Mouse (Mus musculus) heart, embryonic 11.5 days (tissue): ENCODE measurements around the gene H2-Eb1. TPM values are rescaled to one million over a fixed set of nuclear protein-coding genes. Genes with fewer than 3 reads are reported as not detected.
A peak's percentile ranks its signal among the peaks of the same experiment; 100 is the strongest.

Experiments used
- ATAC-seq: fragments of 200-750 bp; cut with Nextera tagmentation; replicated peaks from 2 replicates; pipeline ENCODE4 v1.8.0; 2017; ENCODE audit warnings: moderate library complexity; ENCODE audit not compliant: insufficient number of reproducible peaks, low FRiP score, low TSS enrichment
- H3K27ac ChIP-seq: fragments of 300-500 bp; sonication (generic); 2 replicates; pipeline ENCODE4 v1.5.1; 2014; ENCODE audit warnings: mild to moderate bottlenecking, low read depth, low read length
- H3K27me3 ChIP-seq: fragments of 300-500 bp; sonication (generic); 2 replicates; pipeline ENCODE4 v1.6.1; 2014; ENCODE audit warnings: mild to moderate bottlenecking, low read length, mixed read lengths; ENCODE audit not compliant: control insufficient read depth, insufficient read depth
- H3K36me3 ChIP-seq: fragments of 300-500 bp; sonication (generic); 2 replicates; pipeline ENCODE4 v1.6.1; 2014; ENCODE audit warnings: mild to moderate bottlenecking, low read length, moderate library complexity, mixed read lengths; ENCODE audit not compliant: control insufficient read depth, insufficient read depth
- H3K4me1 ChIP-seq: fragments of 300-500 bp; sonication (generic); 2 replicates; pipeline ENCODE4 v1.6.1; 2014; ENCODE audit warnings: low read length; ENCODE audit not compliant: control insufficient read depth, insufficient read depth
- H3K4me2 ChIP-seq: fragments of 300-500 bp; sonication (generic); 2 replicates; pipeline ENCODE4 v1.6.1; 2014; ENCODE audit warnings: mild to moderate bottlenecking, moderate library complexity
- H3K4me3 ChIP-seq: fragments of 300-500 bp; sonication (generic); 2 replicates; pipeline ENCODE4 v1.5.1; 2014; ENCODE audit warnings: low read depth, low read length
- H3K9ac ChIP-seq: fragments of 300-500 bp; sonication (generic); 2 replicates; pipeline ENCODE4 v1.6.1; 2014; ENCODE audit warnings: mild to moderate bottlenecking, low read depth, low read length, moderate library complexity
- H3K9me3 ChIP-seq: fragments of 300-500 bp; sonication (generic); replicated peaks from 2 replicates; pipeline ENCODE4 v1.6.1; 2016; ENCODE audit warnings: low read length; ENCODE audit not compliant: control insufficient read depth
- WGBS: fragments of 180-500 bp; shearing (Covaris S2); extraction: QIAGEN DNeasy Blood & Tissue Kit; methylation state at CpG from one replicate; pipeline ENCODE4 v1.1.7; 2014; ENCODE audit not compliant: insufficient replicate concordance; 5-methylcytosine and 5-hydroxymethylcytosine counted together
- polyA plus RNA-seq: library from polyadenylated mRNA; unstranded; fragments of >200 nt; fragmentation: Nextera tagmentation; extraction: Ambion mirVana; gene quantifications from 2 replicates; pipeline ENCODE4 v1.2.1, GENCODE M21; 2014

Gene H2-Eb1
- polyA plus RNA-seq: 1.5 and 2.3 TPM in 2 replicates

- Histone ChIP-seq H3K4me1 (0 out of 2 replicates have a peak, but pooled peaks cover 2% of the 10 kb centered on the region), H3K4me2 (no peak within 1 kb of the TSS), H3K9me3 (no peaks in the 10 kb centered on the region), H3K27ac (no peak within 1 kb of the TSS), H3K36me3 (no peaks in the 10 kb centered on the region), H3K4me3 (no peak within 1 kb of the TSS), H3K27me3 (0 out of 2 replicates have a peak, but pooled peaks cover 3% of the 10 kb centered on the region), H3K9ac (no peak within 1 kb of the TSS)
- no peak for ATAC-seq
Observed at GRCm38 (mm10) chr17:34305380-34306030, at the start of gene H2-Eb1. Gene H2-Eb1 (plus strand): TSS chr17:34305867.

GRCm38 (mm10) chr17:34256501-34256900 is 49.2 kb upstream of the H2-Eb1 start:
- H3K9ac ChIP-seq: no peak overlapping the region
- no peak for ATAC-seq
- H3K4me3 ChIP-seq: no peak overlapping the region
- H3K4me1 ChIP-seq: no peaks in the 10 kb centered on the region; the same call in 1 of the 2 replicates
- 69% methylated on average over 5 of the region's 5 CpGs for WGBS
- no peaks in the 10 kb centered on the region for H3K36me3 ChIP-seq
- H3K9me3 ChIP-seq: no peaks in the 10 kb centered on the region
- H3K27me3 ChIP-seq: peaks cover 12% of the 10 kb centered on the region; the same call in 1 of the 2 replicates
- no peak overlapping the region for H3K27ac ChIP-seq
- H3K4me2 ChIP-seq: no peak overlapping the region

GRCm38 (mm10) chr17:34257594-34258375 is 47.9 kb upstream of the H2-Eb1 start, which contains the start of gene H2-Ab1:
Gene H2-Ab1 (plus strand): TSS chr17:34257689.
- 67% methylated on average over 11 of the region's 11 CpGs for WGBS

GRCm38 (mm10) chr17:34260551-34260950 is 45.1 kb upstream of the H2-Eb1 start:
- 68% methylated on average over 5 of the region's 5 CpGs for WGBS
- H3K36me3 ChIP-seq: no peaks in the 10 kb centered on the region
- no peak for ATAC-seq
- H3K4me1 ChIP-seq: no peaks in the 10 kb centered on the region; the same call in 1 of the 2 replicates
- H3K4me2 ChIP-seq: no peak overlapping the region
- H3K27ac ChIP-seq: no peak overlapping the region
- no peak overlapping the region for H3K9ac ChIP-seq
- H3K27me3 ChIP-seq: peaks cover 26% of the 10 kb centered on the region
- no peaks in the 10 kb centered on the region for H3K9me3 ChIP-seq
- no peak overlapping the region for H3K4me3 ChIP-seq

More at GRCm38 (mm10) chr17:34257594-34258375, 47.9 kb upstream of the H2-Eb1 start, which contains the start of gene H2-Ab1:
- ATAC-seq: no peak
- Histone ChIP-seq H3K27ac (no peak within 1 kb of the TSS), H3K9me3 (no peaks in the 10 kb centered on the region), H3K27me3 (peaks cover 18% of the 10 kb centered on the region), H3K4me3 (no peak within 1 kb of the TSS), H3K36me3 (no peaks in the 10 kb centered on the region), H3K4me1 (no peaks in the 10 kb centered on the region; the same call in 1 of the 2 replicates), H3K9ac (no peak within 1 kb of the TSS), H3K4me2 (no peak within 1 kb of the TSS)

GRCm38 (mm10) chr17:34261502-34261901 is 44.2 kb upstream of the H2-Eb1 start:
- Histone ChIP-seq H3K9me3 (no peaks in the 10 kb centered on the region), H3K9ac (no peak overlapping the region), H3K4me1 (no peaks in the 10 kb centered on the region; the same call in 1 of the 2 replicates), H3K4me3 (no peak overlapping the region), H3K27me3 (peaks cover 26% of the 10 kb centered on the region), H3K27ac (no peak overlapping the region), H3K36me3 (no peaks in the 10 kb centered on the region), H3K4me2 (no peak overlapping the region)
- no peak for ATAC-seq
- 28% methylated on average over 4 of the region's 4 CpGs for WGBS

- peak overlapping the region; percentile 61 for H3K4me3 ChIP-seq
- peak; percentile 72 for ATAC-seq
- H3K4me2 ChIP-seq: peak overlapping the region; percentile 97
- H3K36me3 ChIP-seq: no peaks in the 10 kb centered on the region
- H3K27ac ChIP-seq: no peak overlapping the region
- peaks cover 26% of the 10 kb centered on the region for H3K27me3 ChIP-seq
- H3K9me3 ChIP-seq: no peaks in the 10 kb centered on the region
- H3K4me1 ChIP-seq: no peaks in the 10 kb centered on the region; the same call in 1 of the 2 replicates
- 0% methylated on average over 8 of the region's 8 CpGs for WGBS
- no peak overlapping the region for H3K9ac ChIP-seq
Observed at GRCm38 (mm10) chr17:34263068-34263467, 42.6 kb upstream of the H2-Eb1 start.

GRCm38 (mm10) chr17:34263811-34264371 is 41.8 kb upstream of the H2-Eb1 start:
- Histone ChIP-seq H3K4me1 (no peaks in the 10 kb centered on the region; the same call in 1 of the 2 replicates), H3K27me3 (peaks cover 22% of the 10 kb centered on the region), H3K9me3 (no peaks in the 10 kb centered on the region), H3K4me3 (peak overlapping the region; percentile 61), H3K36me3 (no peaks in the 10 kb centered on the region), H3K4me2 (peak overlapping the region; percentile 97), H3K27ac (no peak overlapping the region), H3K9ac (no peak overlapping the region)
- WGBS: 4% methylated on average over 14 of the region's 14 CpGs
- ATAC-seq: no peak
